Mouse (Mus musculus) liver, adult 2 months (tissue): ENCODE data around the gene Kdm4a.

ENCODE experiments used
- CTCF ChIP-seq: fragments of 200-500 bp; IDR thresholded peaks from 2 replicates; pipeline ENCODE4 v1.5.1; 2011; ENCODE audit warnings: low read depth, low read length, control low read depth
- POLR2A ChIP-seq: fragments of 200-500 bp; IDR thresholded peaks from 2 replicates; pipeline ENCODE4 v1.6.1; 2011; ENCODE audit warnings: low read length, control low read depth; ENCODE audit not compliant: insufficient read depth; ENCODE audit errors: extremely low read depth

DNA sequence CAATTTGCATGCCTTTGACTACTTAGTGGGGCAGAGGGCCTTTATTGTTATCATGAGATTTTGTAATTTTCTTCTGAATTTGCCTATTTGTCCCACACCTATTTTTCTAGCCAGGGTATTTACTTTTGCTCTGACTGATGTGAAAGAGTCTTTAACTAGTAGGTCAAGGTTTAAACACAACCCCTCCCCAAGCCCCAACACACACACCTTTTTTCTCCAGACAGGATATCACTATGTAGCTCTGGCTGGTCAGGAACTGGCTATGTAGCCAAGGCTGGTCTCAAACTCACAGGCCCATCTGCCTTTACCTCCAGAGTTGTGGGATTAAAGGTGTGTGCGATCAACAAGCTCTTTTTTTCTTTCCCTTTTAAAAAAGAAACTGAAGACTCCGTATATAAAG is 19.2 kb upstream of the Kdm4a start:
- no peak for TF ChIP-seq POLR2A
- TF ChIP-seq CTCF: no peak
